Mouse (Mus musculus) heart, embryonic 11.5 days (tissue): ENCODE results near the gene Hrh3. TPM values are rescaled to one million over a fixed set of nuclear protein-coding genes. Genes with fewer than 3 reads are reported as not detected.

Experiments used
- ATAC-seq: fragments of 200-750 bp; cut with Nextera tagmentation; replicated peaks from 2 replicates; pipeline ENCODE4 v1.8.0; 2017; ENCODE audit warnings: moderate library complexity; ENCODE audit not compliant: insufficient number of reproducible peaks, low FRiP score, low TSS enrichment
- H3K27ac ChIP-seq: fragments of 300-500 bp; sonication (generic); 2 replicates; pipeline ENCODE4 v1.5.1; 2014; ENCODE audit warnings: mild to moderate bottlenecking, low read depth, low read length
- H3K27me3 ChIP-seq: fragments of 300-500 bp; sonication (generic); 2 replicates; pipeline ENCODE4 v1.6.1; 2014; ENCODE audit warnings: mild to moderate bottlenecking, low read length, mixed read lengths; ENCODE audit not compliant: control insufficient read depth, insufficient read depth
- H3K36me3 ChIP-seq: fragments of 300-500 bp; sonication (generic); 2 replicates; pipeline ENCODE4 v1.6.1; 2014; ENCODE audit warnings: mild to moderate bottlenecking, low read length, moderate library complexity, mixed read lengths; ENCODE audit not compliant: control insufficient read depth, insufficient read depth
- H3K4me1 ChIP-seq: fragments of 300-500 bp; sonication (generic); 2 replicates; pipeline ENCODE4 v1.6.1; 2014; ENCODE audit warnings: low read length; ENCODE audit not compliant: control insufficient read depth, insufficient read depth
- H3K4me2 ChIP-seq: fragments of 300-500 bp; sonication (generic); 2 replicates; pipeline ENCODE4 v1.6.1; 2014; ENCODE audit warnings: mild to moderate bottlenecking, moderate library complexity
- H3K4me3 ChIP-seq: fragments of 300-500 bp; sonication (generic); 2 replicates; pipeline ENCODE4 v1.5.1; 2014; ENCODE audit warnings: low read depth, low read length
- H3K9ac ChIP-seq: fragments of 300-500 bp; sonication (generic); 2 replicates; pipeline ENCODE4 v1.6.1; 2014; ENCODE audit warnings: mild to moderate bottlenecking, low read depth, low read length, moderate library complexity
- H3K9me3 ChIP-seq: fragments of 300-500 bp; sonication (generic); replicated peaks from 2 replicates; pipeline ENCODE4 v1.6.1; 2016; ENCODE audit warnings: low read length; ENCODE audit not compliant: control insufficient read depth
- WGBS: fragments of 180-500 bp; shearing (Covaris S2); extraction: QIAGEN DNeasy Blood & Tissue Kit; methylation state at CpG from one replicate; pipeline ENCODE4 v1.1.7; 2014; ENCODE audit not compliant: insufficient replicate concordance; 5-methylcytosine and 5-hydroxymethylcytosine counted together
- polyA plus RNA-seq: library from polyadenylated mRNA; unstranded; fragments of >200 nt; fragmentation: Nextera tagmentation; extraction: Ambion mirVana; gene quantifications from 2 replicates; pipeline ENCODE4 v1.2.1, GENCODE M21; 2014

Gene Hrh3
- polyA plus RNA-seq, 1 experiment from 2014 or later, result not detected

DNA sequence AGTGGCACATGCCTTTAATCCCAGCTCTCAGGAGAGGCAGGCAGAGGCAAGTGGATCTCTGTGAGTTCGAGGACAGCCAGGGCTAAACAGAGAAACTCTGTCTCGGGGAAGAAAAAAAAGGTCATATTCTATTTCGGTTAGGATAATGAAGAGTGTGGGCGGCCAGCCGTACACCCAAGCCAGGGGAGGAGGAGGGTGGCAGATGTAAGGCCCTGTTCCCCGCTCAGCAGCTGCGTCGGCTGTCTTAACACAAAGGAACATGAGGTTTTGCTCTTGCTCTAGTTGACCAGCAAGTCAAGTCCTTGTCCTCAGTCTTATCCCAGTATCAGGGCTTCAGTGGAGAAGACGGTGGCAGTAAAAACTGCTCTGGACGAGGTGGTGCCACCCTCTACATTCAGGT, 21.2 kb downstream of the Hrh3 start:
- H3K4me1 ChIP-seq, result no peaks in the 10 kb centered on the region
- peaks cover 3% of the 10 kb centered on the region for H3K36me3 ChIP-seq
- H3K9ac ChIP-seq, result no peak overlapping the region
- H3K4me3 ChIP-seq, result no peak overlapping the region
- H3K27me3 ChIP-seq, result no peaks in the 10 kb centered on the region
- no peaks in the 10 kb centered on the region for H3K9me3 ChIP-seq
- ATAC-seq, result no peak
- H3K4me2 ChIP-seq, result no peak overlapping the region
- WGBS, result 90% methylated on average over 10 of the region's 10 CpGs
- H3K27ac ChIP-seq, result no peak overlapping the region

DNA sequence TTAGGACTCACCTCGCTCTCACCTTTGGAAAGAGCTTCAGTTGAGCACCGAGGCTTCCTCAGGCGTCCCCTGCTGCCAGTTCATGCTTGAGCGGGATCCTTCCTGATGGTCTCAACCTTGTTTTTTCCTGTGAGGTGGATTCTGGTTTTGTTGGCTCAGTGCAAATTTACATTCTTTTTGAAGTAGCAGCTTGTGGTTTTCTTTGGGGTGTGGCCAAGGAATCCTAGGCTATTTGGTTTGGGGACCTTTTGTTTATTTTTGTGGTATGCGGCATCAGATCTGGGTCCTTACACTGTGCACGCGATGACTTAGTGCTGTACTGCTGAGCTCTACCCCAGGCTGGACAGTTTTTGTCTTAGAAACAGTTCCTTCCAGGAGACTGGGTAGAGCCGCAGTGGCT, 23.6 kb downstream of the Hrh3 start:
- peaks cover 3% of the 10 kb centered on the region for H3K36me3 ChIP-seq
- WGBS, result 88% methylated on average over 8 of the region's 8 CpGs

DNA sequence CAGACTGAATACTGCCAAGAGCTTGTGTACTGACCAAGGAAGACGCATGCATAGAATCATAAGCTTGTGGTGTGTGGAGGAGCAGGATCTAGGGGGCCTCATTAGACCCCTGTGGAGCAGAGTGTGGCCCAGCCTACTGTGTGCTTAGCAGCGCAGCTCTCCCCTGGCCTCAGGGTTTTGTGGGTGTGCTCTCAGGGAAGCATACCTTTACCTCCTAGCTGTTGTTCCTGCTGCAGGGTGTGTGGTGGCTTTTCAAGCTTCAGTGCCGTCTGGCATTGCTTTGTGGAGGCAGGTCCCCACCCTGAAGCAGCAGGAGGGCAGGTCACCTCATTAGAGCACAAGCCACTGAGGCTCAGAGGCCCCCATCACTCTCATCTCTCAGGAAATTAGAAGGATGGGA, 26.7 kb downstream of the Hrh3 start:
- Histone ChIP-seq H3K27ac (no peak overlapping the region), H3K4me2 (no peak overlapping the region), H3K4me3 (no peak overlapping the region), H3K36me3 (peaks cover 3% of the 10 kb centered on the region; the same call in 1 of the 2 replicates), H3K4me1 (no peaks in the 10 kb centered on the region), H3K27me3 (no peaks in the 10 kb centered on the region), H3K9ac (no peak overlapping the region), H3K9me3 (no peaks in the 10 kb centered on the region)
- WGBS, result 64% methylated on average over 3 of the region's 3 CpGs
- no peak for ATAC-seq

More for the DNA sequence above, 23.6 kb downstream of the Hrh3 start:
- Histone ChIP-seq H3K27ac (no peak overlapping the region), H3K4me2 (no peak overlapping the region), H3K4me3 (no peak overlapping the region), H3K27me3 (no peaks in the 10 kb centered on the region), H3K9ac (no peak overlapping the region), H3K4me1 (no peaks in the 10 kb centered on the region), H3K9me3 (no peaks in the 10 kb centered on the region)
- no peak for ATAC-seq

DNA sequence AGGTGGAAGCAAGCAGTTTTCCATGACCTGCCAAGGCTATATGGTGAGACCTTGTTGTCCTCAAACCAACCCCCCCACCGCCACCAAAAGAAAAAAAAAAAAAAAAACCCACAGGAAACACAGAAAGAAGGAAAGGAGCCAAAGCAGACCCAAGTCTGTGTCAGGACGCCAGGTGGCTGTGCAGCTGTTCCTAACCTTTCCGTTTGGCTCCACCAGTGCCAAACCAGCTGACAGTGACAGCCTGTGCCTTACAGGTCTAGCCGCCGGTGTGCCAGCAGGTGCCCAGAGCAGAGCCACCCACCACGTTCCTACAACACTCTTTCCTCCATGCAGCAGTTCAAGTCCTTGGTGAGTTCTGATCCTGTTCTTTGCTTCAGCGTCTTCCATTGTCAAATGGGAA, 31.4 kb downstream of the Hrh3 start:
- H3K4me1 ChIP-seq, result peaks cover 9% of the 10 kb centered on the region
- H3K4me2 ChIP-seq, result no peak overlapping the region
- ATAC-seq, result no peak
- no peak overlapping the region for H3K27ac ChIP-seq
- 92% methylated on average over 7 of the region's 7 CpGs for WGBS
- H3K9ac ChIP-seq, result no peak overlapping the region
- no peaks in the 10 kb centered on the region for H3K27me3 ChIP-seq
- H3K4me3 ChIP-seq, result no peak overlapping the region
- H3K36me3 ChIP-seq, result peaks cover 3% of the 10 kb centered on the region; the same call in 1 of the 2 replicates
- no peaks in the 10 kb centered on the region for H3K9me3 ChIP-seq

- Histone ChIP-seq H3K9ac (no peak overlapping the region), H3K4me2 (no peak overlapping the region)
Measured at GRCm38 (mm10) chr2:180071671-180072070, 32.6 kb downstream of the Hrh3 start.

GRCm38 (mm10) chr2:180070481-180071453, 33.5 kb downstream of the Hrh3 start, which contains the start of gene Mtg2:
Gene Mtg2 (plus strand): TSS chr2:180070588.
- Histone ChIP-seq H3K36me3 (peaks cover 8% of the 10 kb centered on the region), H3K9ac (peak within 1 kb of the TSS; percentile 80), H3K9me3 (no peaks in the 10 kb centered on the region), H3K4me1 (peaks cover 9% of the 10 kb centered on the region), H3K4me2 (peak within 1 kb of the TSS; percentile 85), H3K27me3 (no peaks in the 10 kb centered on the region), H3K27ac (peak within 1 kb of the TSS; percentile 73; the same call in 1 of the 2 replicates), H3K4me3 (peak within 1 kb of the TSS; percentile 80)
- ATAC-seq, result peak; percentile 90
- 6% methylated on average over 58 of the region's 58 CpGs for WGBS

More at GRCm38 (mm10) chr2:180071671-180072070, 32.6 kb downstream of the Hrh3 start:
- Histone ChIP-seq H3K27me3 (no peaks in the 10 kb centered on the region), H3K27ac (no peak overlapping the region), H3K4me3 (no peak overlapping the region), H3K36me3 (peaks cover 8% of the 10 kb centered on the region), H3K4me1 (peaks cover 9% of the 10 kb centered on the region), H3K9me3 (no peaks in the 10 kb centered on the region)
- 85% methylated on average over 2 of the region's 2 CpGs for WGBS
- ATAC-seq, result no peak

- Histone ChIP-seq H3K27me3 (no peaks in the 10 kb centered on the region), H3K36me3 (peaks cover 8% of the 10 kb centered on the region), H3K4me3 (peak overlapping the region; percentile 80), H3K4me2 (peak overlapping the region; percentile 85), H3K9ac (peak overlapping the region; percentile 80), H3K27ac (peak overlapping the region; percentile 73; the same call in 1 of the 2 replicates), H3K9me3 (no peaks in the 10 kb centered on the region), H3K4me1 (peaks cover 9% of the 10 kb centered on the region)
- ATAC-seq, result peak; percentile 37
- 32% methylated on average over 20 of the region's 20 CpGs for WGBS
Measured at GRCm38 (mm10) chr2:180069770-180070480, 34.4 kb downstream of the Hrh3 start.

GRCm38 (mm10) chr2:180063338-180064131, 40.8 kb downstream of the Hrh3 start:
- peaks cover 30% of the 10 kb centered on the region for H3K36me3 ChIP-seq
- H3K27me3 ChIP-seq, result no peaks in the 10 kb centered on the region
- no peak overlapping the region for H3K4me2 ChIP-seq
- H3K9ac ChIP-seq, result no peak overlapping the region
- no peaks in the 10 kb centered on the region for H3K9me3 ChIP-seq
- no peak for ATAC-seq
- no peak overlapping the region for H3K4me3 ChIP-seq
- 88% methylated on average over 11 of the region's 11 CpGs for WGBS
- H3K4me1 ChIP-seq, result no peaks in the 10 kb centered on the region
- no peak overlapping the region for H3K27ac ChIP-seq
